Mouse (Mus musculus) megakaryocyte-erythroid progenitor cell, adult 5-6 weeks (primary cell): Measurements from ENCODE around the gene Cntnap5b. TPM values are rescaled to one million over a fixed set of nuclear protein-coding genes. Genes with fewer than 3 reads are reported as not detected.
"Not testable (repeated sequence)": the region's sequence is repeated elsewhere in the genome, so short reads cannot be mapped to it uniquely, and the experiment has no call there.

Source experiments
- ATAC-seq: replicated peaks from 2 replicates; pipeline ENCODE4 v1.8.0; 2016; ENCODE audit warnings: mild to moderate bottlenecking, inconsistent platforms; ENCODE audit not compliant: severe bottlenecking, poor library complexity, low FRiP score, low TSS enrichment
- total RNA-seq, 2 experiments: library from RNA; stranded (forward) in 1 of 2; stranded (reverse) in 1 of 2; fragments of 200-1000, 215-1000 nt in 1 of 2; fragments of >200 nt in 1 of 2; fragmentation: Nextera tagmentation in 1 of 2; gene quantifications; 2 replicates each; pipeline ENCODE4 v1.2.3; 2014 to 2017

Cntnap5b gene
- total RNA-seq (2014; fragmentation: Nextera tagmentation) (not detected in 2 replicates), total RNA-seq (2017) (not detected in 2 replicates)

- ATAC-seq = no peak
Observed at GRCm38 (mm10) chr1:99772614-99773013, at the start of gene Cntnap5b. TSS of gene Cntnap5b (plus strand) at chr1:99772765.

DNA sequence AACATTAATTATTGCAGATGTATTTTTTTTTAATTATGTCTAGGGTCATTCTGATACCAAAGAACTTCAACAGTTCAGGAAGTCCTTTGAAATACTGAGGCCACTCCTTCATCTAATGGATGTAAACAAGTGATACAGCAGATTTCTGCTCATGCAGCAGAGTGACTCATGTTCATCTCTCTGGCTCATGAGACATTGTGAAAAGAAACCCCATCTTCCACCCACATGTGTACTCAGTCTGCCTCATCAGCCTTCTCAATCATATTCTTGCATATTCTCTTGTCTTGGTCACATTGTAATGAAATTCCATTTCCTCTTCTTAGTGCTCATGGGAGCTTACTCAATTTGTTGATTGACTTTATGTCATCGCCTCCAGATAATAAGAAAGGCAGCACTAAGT, 12.6 kb upstream of the Cntnap5b start:
- no peak for ATAC-seq

DNA sequence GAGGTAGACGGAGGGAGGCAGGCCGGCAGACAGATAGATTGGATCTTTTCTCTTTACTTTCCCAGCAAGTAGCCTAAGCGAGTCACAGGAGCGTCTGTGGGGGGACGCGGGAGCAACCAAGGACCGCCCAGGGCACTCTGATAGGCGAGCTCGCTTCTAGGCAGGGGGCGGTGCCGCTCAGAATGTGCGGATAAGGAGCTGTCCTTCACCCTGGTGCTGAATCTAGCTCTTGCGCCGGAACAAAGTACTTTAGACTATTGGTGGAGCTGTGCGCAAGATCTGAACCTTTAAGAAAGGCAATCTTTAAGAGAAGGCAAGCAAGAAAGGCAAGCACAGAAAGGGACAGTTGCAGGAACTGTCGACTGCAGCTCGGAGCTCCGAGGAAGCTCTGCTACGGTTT, 382 bp upstream of the Cntnap5b start:
- ATAC-seq = peak; percentile 75; the same call in 1 of the 2 replicates

- ATAC-seq = no peak
Observed at GRCm38 (mm10) chr1:99774144-99774543, 1.6 kb downstream of the Cntnap5b start.

DNA sequence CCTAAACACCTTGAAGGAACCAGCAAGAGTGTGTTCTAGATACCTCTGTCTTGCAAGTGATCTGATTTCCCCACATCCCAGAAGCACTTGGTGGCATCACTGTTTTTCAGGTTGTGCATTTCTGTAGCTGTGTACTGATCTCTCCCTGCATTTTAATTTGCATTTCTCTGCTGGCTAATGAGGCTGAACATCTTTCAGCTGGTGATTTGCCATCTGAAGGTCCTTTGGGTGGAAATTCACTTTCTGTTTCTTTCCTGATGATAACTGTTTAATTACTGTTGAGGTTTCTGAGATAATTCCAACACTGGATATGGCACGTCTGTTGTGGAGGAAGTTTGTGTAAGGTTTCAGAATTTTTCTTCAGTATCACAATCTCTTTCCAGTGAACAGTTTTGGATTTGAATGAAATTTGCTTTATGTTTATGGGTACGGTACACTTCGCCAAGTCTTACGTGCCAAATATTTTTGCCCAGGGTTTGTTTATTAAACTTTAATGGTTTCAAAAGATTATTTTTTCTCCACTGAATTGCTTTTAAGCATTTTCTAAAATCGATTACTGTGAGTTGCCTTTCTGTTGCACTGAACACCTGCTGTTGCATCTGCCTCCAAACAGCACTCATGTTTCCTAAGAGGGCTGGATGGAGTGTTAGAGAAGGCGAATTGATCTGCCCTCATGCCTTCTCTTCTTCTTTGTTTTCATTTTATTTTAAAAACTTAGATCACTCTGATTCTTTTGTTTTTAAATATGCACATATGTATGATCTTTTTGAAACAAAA, 41.0 kb downstream of the Cntnap5b start:
- no peak for ATAC-seq

- no peak for ATAC-seq
Observed at GRCm38 (mm10) chr1:99872344-99872743, 99.8 kb downstream of the Cntnap5b start.

GRCm38 (mm10) chr1:99907774-99908173, 135.2 kb downstream of the Cntnap5b start:
- no peak for ATAC-seq

DNA sequence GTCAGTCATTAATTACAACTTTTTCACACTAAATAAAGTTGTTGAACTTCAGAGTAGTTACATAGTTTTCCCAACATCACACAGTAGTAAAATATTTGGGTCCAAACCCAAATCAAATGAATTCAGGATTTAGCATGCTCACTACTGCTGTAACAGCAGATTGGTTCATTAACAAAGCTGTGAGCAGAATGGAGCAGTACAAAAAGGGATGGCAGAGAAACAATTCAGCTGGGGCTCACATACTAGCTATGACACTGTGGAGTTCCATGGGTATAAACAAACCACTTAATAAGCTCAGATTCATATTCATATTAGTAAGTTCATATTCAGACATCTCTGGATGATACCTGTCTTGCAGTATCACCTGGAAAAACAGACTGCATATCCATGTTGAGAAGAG, 170.9 kb downstream of the Cntnap5b start:
- no peak for ATAC-seq

DNA sequence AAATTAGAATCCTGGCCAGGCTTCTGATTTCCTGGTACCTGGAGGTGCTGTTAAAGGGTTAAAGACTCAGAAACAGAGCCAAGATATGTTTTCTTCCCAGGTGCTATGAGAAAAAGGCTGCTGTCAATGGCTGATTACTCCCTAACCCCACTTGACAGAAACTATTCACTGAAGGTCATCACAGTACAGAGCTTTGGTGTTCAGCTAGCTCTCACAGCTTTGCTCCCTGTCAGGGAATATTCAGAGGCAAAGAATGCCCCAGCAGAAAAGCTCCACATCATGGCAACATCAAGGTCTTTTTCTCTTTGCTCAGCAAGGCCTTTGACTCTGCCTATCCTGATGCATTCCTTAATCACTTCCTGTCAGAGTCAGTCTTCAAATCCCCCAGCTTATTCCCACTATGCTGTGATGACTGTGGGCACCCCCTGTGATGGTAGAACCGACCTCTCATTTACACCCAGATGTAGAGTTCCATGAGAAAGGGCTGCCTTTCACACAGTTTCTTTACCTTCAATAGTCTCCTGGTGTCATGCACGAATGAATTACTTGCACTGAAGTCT, 186.9 kb downstream of the Cntnap5b start:
- no peak for ATAC-seq

DNA sequence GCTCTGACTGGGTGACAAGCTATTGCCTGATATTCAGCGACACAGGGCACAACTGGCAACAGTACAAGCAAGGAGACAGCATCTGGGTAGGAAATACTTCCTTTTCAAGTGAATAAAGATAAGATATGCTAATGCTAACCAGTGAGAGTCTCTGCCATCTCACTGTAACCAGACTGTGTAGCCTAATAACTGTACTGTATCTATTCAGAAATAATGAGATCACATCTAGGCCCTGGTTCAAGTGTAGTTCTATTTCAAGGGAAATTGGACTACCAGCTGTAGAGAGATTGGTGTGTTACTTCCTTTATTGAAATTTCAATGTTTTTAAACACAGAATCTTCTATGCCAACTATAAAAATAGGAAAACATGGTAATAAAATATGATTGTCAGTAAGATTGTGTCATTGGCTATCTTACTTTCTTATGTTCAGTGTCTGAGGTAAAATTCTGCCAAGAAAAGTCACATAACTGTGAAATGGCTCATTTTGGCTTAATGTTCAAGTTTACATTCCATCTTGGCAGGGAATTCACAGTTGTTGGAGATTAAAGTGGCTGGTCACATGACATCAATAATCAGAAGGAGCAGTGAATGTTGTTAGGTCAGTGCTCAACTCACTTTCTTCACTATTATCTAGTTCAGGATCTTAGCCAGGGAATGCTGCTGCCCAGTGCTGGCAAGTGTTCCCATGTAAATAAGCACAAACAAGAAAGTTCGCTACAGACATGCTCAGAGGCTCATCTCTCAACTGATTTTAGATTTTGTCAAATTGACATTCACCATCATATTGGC, 194.9 kb downstream of the Cntnap5b start:
- no peak for ATAC-seq

DNA sequence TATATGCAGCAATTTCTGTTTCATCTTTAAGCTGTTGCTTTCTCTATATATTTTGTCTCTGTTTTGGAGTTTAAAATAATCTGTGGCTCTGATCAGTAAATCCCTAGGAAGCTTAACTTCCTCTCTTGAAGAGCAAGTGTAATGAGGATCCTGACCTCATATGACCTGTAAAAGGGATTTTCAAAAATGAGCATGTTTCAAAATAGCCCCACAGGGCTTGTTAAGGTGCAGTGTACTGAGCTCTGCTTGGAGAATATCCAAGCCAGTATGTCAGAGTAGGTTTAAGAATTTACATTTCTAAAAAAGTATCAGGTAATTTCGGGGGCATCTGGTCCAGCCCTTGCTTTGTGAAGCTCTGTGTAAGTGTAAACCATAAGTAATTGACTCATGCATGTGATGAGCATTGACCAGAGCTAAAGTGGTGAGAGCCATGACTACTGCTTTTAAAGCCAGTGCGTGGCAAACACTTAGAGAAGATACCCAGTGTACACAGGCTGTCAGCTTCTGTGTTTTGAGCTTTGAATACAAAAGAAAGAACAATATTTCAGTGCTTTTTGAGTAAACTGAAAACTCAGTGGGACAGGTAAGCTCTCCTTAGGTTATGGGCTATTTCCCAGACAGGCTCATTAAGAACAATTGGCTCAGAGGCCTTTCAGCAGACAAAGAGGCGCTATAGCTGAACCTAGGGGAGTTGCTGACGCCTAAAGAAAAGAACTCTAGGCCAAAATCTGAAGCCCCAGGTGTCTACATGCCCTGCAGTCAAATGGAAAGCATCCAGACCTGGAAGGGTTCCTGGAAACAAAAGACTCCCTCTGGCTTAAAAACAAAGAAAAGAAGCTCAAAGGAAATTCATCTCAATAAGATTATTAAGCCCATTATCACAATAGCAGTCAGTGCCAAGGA, 197.9 kb downstream of the Cntnap5b start:
- no peak for ATAC-seq

DNA sequence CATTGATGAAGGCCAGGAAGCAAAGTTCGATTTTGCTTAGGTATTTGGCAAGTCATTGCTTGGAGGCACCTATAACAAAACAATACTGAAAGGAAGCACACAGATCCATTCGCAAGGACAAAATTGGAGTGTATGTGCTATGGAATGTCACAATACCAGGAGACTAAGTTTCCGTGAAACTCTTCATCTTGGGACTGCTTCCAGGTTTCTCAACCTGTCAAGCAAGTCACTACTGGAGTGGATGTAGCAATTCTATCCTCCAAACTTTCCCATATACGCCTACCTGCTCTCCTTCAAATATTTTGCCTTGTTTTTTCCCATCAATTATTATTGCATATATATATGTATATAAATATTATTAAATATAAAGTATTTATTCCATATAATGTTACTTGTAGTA, 228.7 kb downstream of the Cntnap5b start:
- ATAC-seq = not testable (repeated sequence)

- ATAC-seq = no peak
Observed at GRCm38 (mm10) chr1:100006021-100006745, 233.6 kb downstream of the Cntnap5b start.

- ATAC-seq = no peak
Observed at GRCm38 (mm10) chr1:100041808-100042207, 269.2 kb downstream of the Cntnap5b start.

GRCm38 (mm10) chr1:100079812-100080211, 307.2 kb downstream of the Cntnap5b start:
- no peak for ATAC-seq

DNA sequence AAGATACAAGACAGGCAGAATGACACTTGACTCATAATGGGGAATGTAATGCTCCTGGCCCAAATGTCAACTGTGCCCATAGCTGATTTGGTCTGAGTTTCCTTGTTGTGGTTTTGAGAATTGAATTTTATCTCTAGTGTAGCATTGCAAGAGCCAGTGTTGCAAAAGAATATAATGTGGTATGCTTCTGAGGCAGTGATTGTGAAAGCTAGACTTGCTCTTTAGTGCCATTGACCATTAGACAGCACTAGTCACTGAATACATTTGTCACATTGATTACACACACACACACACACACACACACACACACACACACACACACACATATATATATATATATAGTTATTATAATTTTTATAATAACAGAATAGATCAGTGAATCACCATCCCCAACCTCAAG, 328.0 kb downstream of the Cntnap5b start:
- no peak for ATAC-seq

DNA sequence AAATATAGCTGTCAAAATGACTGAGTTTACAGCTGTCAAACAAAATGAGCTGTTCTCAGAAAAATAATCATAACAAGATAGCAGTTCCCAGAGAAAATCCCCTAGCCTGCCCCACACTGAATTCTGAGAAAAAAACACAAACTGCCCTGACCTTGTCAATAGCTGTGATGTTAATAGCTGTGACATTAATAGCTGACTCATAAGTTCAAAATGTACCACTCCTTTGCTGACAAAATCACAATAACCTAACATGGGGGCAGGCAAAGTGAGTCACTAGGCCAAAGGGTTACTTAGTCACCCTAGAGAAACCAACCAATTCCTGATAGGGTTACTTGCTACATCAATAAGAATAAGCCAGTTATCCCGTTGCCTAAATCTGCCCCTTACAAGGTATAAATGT, 328.5 kb downstream of the Cntnap5b start:
- ATAC-seq = no peak

DNA sequence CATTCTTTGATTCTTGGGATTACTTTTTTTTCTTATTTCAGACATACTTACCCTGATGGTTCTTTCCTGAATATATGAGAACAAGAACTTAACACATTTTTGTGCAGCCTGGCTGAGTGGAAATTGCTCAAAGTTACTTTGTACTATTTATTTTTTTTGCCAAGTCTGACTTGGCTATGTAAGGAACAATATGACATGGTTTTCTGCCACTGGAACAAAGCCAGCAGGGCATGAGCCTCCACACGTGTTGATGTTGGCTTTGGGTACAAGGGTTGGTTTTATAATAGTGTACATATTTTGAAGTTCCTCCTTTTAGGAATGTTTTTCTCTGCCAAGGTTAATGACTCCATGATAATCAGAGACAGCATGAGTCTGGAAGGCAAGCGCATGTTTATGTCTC, 331.8 kb downstream of the Cntnap5b start:
- ATAC-seq = no peak

DNA sequence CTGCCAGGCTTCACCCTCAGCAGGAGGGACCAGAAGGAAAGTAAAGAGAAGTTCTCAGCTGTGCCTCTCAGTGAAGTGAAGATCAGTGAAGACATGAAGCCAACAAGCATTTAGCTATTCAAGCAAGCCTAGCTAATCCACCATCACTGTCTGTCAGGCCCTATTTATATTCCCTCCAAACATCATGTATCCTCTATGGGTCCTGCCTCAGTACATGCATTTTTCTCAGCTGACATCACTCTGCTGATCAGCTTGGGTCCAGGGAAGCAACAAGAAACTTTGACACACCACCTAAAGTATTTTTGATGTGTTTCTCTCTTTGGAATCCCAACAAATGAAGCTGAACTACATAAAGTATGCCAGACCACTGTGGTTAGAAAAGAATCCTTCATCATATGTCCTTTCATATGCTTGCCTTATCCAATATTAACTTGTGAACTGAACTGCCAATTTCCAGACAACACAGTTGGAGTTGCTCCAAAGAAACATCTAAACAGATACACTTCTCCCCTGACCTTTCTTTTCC, 349.9 kb downstream of the Cntnap5b start:
- no peak for ATAC-seq
